Mouse (Mus musculus) forebrain, embryonic 12.5 days (tissue): Measurements from ENCODE around the gene Egln1. TPM values are rescaled to one million over a fixed set of nuclear protein-coding genes. Genes with fewer than 3 reads are reported as not detected.

Experiments
- ATAC-seq: fragments of 200-750 bp; cut with Nextera tagmentation; 2 replicates; pipeline ENCODE4 v1.8.0; 2017; ENCODE audit warnings: moderate TSS enrichment; ENCODE audit not compliant: low FRiP score
- H3K27ac ChIP-seq: fragments of 300-500 bp; sonication (generic); 2 replicates; pipeline ENCODE4 v1.5.1; 2016; ENCODE audit warnings: mild to moderate bottlenecking
- H3K27me3 ChIP-seq: fragments of 300-500 bp; sonication (generic); 2 replicates; pipeline ENCODE4 v1.6.1; 2016; ENCODE audit warnings: mild to moderate bottlenecking
- H3K36me3 ChIP-seq: fragments of 300-500 bp; sonication (generic); replicated peaks from 2 replicates; pipeline ENCODE4 v1.6.1; 2016; ENCODE audit warnings: mild to moderate bottlenecking
- H3K4me1 ChIP-seq: fragments of 300-500 bp; sonication (generic); 2 replicates; pipeline ENCODE4 v1.6.1; 2016
- H3K4me2 ChIP-seq: fragments of 300-500 bp; sonication (generic); 2 replicates; pipeline ENCODE4 v1.6.1; 2016; ENCODE audit warnings: mild to moderate bottlenecking, moderate library complexity
- H3K4me3 ChIP-seq: fragments of 300-500 bp; sonication (generic); replicated peaks from 2 replicates; pipeline ENCODE4 v1.5.1; 2016; ENCODE audit warnings: mild to moderate bottlenecking
- H3K9ac ChIP-seq: fragments of 300-500 bp; sonication (generic); 2 replicates; pipeline ENCODE4 v1.6.1; 2016; ENCODE audit warnings: mild to moderate bottlenecking
- H3K9me3 ChIP-seq: fragments of 300-500 bp; sonication (generic); 2 replicates; pipeline ENCODE4 v1.6.1; 2016
- WGBS: fragments of 180-500 bp; shearing (Covaris S2); methylation state at CpG from one replicate; pipeline ENCODE4 v1.1.7; 2016; 5-methylcytosine and 5-hydroxymethylcytosine counted together
- polyA plus RNA-seq: library from polyadenylated mRNA; unstranded; fragments of >200 nt; fragmentation: Nextera tagmentation; extraction: Ambion mirVana; gene quantifications from 2 replicates; pipeline ENCODE4 v1.2.1, GENCODE M21; 2016

The Egln1 gene
- polyA plus RNA-seq, 1 experiment from 2014 or later, result 20.0 TPM

- Histone ChIP-seq H3K4me3 (no peak overlapping the region), H3K36me3 (no peaks in the 10 kb centered on the region)
- WGBS, result 90% methylated on average over 5 of the region's 5 CpGs
These were observed 14.1 kb upstream of the Egln1 start for GRCm38 (mm10) chr8:124963246-124963645.

GRCm38 (mm10) chr8:124960226-124960880 is 11.2 kb upstream of the Egln1 start:
- Histone ChIP-seq H3K27ac (no peak overlapping the region), H3K4me1 (peaks cover 9% of the 10 kb centered on the region), H3K36me3 (no peaks in the 10 kb centered on the region), H3K9ac (no peak overlapping the region), H3K4me3 (no peak overlapping the region), H3K27me3 (no peaks in the 10 kb centered on the region), H3K4me2 (no peak overlapping the region), H3K9me3 (no peaks in the 10 kb centered on the region)
- no peak for ATAC-seq
- WGBS, result 21% methylated on average over 8 of the region's 8 CpGs

More at GRCm38 (mm10) chr8:124963246-124963645, 14.1 kb upstream of the Egln1 start:
- H3K27ac ChIP-seq, result no peak overlapping the region
- H3K9ac ChIP-seq, result no peak overlapping the region
- H3K27me3 ChIP-seq, result no peaks in the 10 kb centered on the region
- H3K4me1 ChIP-seq, result peaks cover 9% of the 10 kb centered on the region
- no peak for ATAC-seq
- no peak overlapping the region for H3K4me2 ChIP-seq
- H3K9me3 ChIP-seq, result no peaks in the 10 kb centered on the region

DNA sequence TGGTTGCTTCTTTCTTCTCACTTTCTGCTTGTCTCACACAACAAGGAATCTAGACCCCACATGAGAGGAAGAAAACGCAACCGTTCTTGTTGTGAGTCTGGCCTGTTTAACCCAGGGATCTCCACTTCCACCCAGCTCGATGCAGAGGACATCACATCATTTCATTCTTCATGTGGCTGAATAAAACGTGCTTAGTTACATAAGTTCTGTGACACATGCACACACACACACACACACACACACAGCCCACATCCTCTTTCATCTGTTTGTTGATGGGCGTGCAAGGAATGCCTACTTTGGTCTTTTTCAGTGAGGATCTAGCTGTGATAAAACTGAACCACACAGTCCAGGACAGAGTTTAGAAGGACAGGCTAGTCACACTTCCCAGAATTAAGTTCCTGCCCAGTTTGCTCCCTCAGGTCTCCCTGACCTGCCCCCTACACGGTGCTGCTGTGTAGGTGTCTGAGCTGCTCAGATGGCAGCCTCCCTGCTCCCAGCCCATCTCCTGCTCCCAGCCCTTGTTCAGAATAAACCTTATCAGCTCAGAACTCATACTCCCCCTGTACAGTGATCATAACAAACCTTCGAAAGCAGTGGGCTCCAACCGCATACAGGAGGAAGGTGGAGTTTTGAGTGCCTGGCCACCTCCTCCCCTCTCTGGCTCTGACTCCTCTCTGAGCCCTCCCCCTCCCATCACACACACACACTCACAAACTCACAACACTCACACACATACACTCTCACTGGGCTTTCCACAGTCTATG is 10.5 kb upstream of the Egln1 start:
- H3K4me1 ChIP-seq, result peaks cover 9% of the 10 kb centered on the region
- H3K36me3 ChIP-seq, result no peaks in the 10 kb centered on the region
- no peak overlapping the region for H3K27ac ChIP-seq
- no peaks in the 10 kb centered on the region for H3K9me3 ChIP-seq
- 72% methylated on average over 8 of the region's 8 CpGs for WGBS
- no peaks in the 10 kb centered on the region for H3K27me3 ChIP-seq
- ATAC-seq, result no peak
- no peak overlapping the region for H3K4me3 ChIP-seq
- H3K4me2 ChIP-seq, result no peak overlapping the region
- H3K9ac ChIP-seq, result no peak overlapping the region

DNA sequence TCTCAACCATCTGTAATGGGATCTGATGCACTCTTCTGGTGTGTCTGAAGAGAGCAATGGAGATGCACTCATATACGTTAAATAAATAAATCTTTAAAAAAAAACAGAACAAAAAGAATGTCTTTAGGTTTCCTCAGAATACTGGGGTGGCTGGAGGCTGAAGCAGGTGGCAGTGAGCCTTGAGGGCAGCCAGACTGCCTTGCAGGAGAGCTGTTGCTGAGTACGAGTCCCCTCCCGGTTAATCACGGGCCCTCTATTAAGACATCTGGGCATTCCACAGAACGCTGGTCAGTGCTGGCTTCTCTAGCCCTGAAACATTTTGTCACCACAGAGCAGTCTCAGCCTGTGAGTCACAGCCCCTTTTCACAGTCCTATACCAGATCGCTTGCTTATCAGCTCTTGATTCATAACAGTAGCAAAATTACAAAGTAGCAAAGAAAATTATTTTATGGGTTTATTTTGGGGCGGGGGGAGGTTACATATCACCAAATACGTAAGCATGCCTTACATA is 5.5 kb upstream of the Egln1 start:
- ATAC-seq, result no peak
- no peak overlapping the region for H3K4me3 ChIP-seq
- 80% methylated on average over 8 of the region's 8 CpGs for WGBS
- peaks cover 12% of the 10 kb centered on the region for H3K4me1 ChIP-seq
- no peaks in the 10 kb centered on the region for H3K36me3 ChIP-seq
- no peak overlapping the region for H3K9ac ChIP-seq
- H3K9me3 ChIP-seq, result no peaks in the 10 kb centered on the region
- H3K27me3 ChIP-seq, result no peaks in the 10 kb centered on the region
- no peak overlapping the region for H3K27ac ChIP-seq
- no peak overlapping the region for H3K4me2 ChIP-seq

DNA sequence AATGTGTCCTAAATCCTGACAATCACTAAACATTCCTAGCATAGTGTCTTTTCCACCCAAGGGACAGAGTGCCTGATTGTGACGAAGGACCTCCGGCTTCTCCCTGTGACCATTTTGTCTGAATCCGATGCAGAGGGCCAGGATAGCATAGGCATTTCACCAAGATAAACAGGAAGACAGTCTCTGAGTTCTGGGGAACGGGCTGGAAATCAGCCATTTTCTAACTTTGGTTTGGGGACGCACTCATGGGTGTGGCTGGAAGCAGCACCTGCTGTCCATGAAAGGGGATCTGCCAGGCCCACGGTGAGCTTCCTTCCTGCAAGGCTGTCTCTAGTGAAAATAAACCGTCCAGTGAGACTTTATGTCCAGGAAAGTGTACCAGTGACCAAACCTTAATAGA is 4.1 kb upstream of the Egln1 start:
- no peaks in the 10 kb centered on the region for H3K36me3 ChIP-seq
- no peaks in the 10 kb centered on the region for H3K9me3 ChIP-seq
- H3K4me1 ChIP-seq, result peaks cover 11% of the 10 kb centered on the region
- WGBS, result 86% methylated on average over 7 of the region's 7 CpGs
- no peaks in the 10 kb centered on the region for H3K27me3 ChIP-seq
- no peak overlapping the region for H3K27ac ChIP-seq
- no peak overlapping the region for H3K4me2 ChIP-seq
- H3K9ac ChIP-seq, result no peak overlapping the region
- H3K4me3 ChIP-seq, result no peak overlapping the region
- ATAC-seq, result no peak

GRCm38 (mm10) chr8:124950865-124951264 is 1.7 kb upstream of the Egln1 start:
- Histone ChIP-seq H3K4me1 (peaks cover 25% of the 10 kb centered on the region), H3K27me3 (no peaks in the 10 kb centered on the region), H3K36me3 (no peaks in the 10 kb centered on the region), H3K4me2 (peak overlapping the region; percentile 85), H3K9me3 (no peaks in the 10 kb centered on the region), H3K9ac (peak overlapping the region; percentile 94; the same call in 1 of the 2 replicates), H3K27ac (no peak overlapping the region), H3K4me3 (peak overlapping the region; percentile 89)
- no peak for ATAC-seq
- 75% methylated on average over 2 of the region's 2 CpGs for WGBS

DNA sequence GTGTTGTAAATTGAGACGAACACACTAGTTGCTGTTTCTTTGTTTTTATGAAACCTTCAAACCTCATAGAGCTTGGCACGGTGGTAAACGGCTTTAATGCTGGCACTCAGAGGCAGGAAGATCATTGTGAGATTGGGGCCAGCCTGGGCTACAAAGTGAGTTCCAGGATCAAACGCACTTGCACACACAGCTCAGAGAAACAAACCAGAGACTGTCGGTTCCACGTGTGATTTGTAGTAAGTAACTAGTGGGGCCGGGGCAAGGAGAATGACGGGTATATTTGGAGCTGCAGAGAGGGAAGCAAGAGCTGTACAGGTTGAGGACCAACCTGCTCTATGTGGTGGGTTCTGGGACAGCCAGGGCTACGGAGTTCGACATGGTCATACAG is 939 bp upstream of the Egln1 start:
- ATAC-seq, result no peak
- Histone ChIP-seq H3K27me3 (no peaks in the 10 kb centered on the region), H3K9me3 (no peaks in the 10 kb centered on the region), H3K27ac (peak overlapping the region; percentile 98), H3K4me2 (peak overlapping the region; percentile 85), H3K36me3 (no peaks in the 10 kb centered on the region), H3K4me1 (peaks cover 33% of the 10 kb centered on the region), H3K9ac (peak overlapping the region; percentile 94), H3K4me3 (peak overlapping the region; percentile 89)
- WGBS, result 32% methylated on average over 10 of the region's 10 CpGs

DNA sequence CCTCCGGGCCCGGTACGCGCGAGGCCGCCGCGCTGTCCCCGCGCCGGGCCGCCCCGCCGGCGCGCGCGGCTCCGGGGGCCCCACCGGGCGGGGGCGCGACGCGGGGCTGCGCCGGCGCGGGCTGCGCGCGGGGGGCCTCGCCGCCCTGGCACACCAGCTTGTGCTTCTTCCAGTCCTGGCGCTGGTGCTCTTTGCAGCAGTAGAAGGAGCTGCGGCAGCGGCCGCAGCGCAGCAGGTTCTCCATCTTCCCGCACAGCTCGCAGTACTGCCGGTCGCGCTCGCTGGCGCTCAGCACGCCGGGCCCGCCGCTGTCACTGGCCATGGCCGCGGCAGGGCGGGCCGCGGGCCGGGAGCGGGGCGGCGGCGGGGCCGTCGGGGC is 402 bp downstream of the Egln1 start:
- Histone ChIP-seq H3K36me3 (peaks cover 9% of the 10 kb centered on the region), H3K4me1 (peaks cover 43% of the 10 kb centered on the region), H3K9ac (peak overlapping the region; percentile 94), H3K27ac (peak overlapping the region; percentile 98), H3K4me2 (peak overlapping the region; percentile 85), H3K9me3 (no peaks in the 10 kb centered on the region), H3K27me3 (no peaks in the 10 kb centered on the region), H3K4me3 (peak overlapping the region; percentile 89)
- peak; percentile 3; the same call in 1 of the 2 replicates for ATAC-seq
- 2% methylated on average over 45 of the region's 62 CpGs for WGBS

- H3K27me3 ChIP-seq, result no peaks in the 10 kb centered on the region
- peaks cover 46% of the 10 kb centered on the region for H3K4me1 ChIP-seq
- H3K36me3 ChIP-seq, result peaks cover 9% of the 10 kb centered on the region
- WGBS, result under 1% methylated on average over 67 of the region's 67 CpGs
- H3K4me2 ChIP-seq, result peak overlapping the region; percentile 85
- peak overlapping the region; percentile 89 for H3K4me3 ChIP-seq
- H3K9me3 ChIP-seq, result no peaks in the 10 kb centered on the region
- peak overlapping the region; percentile 98 for H3K27ac ChIP-seq
- peak; percentile 52 for ATAC-seq
- peak overlapping the region; percentile 94 for H3K9ac ChIP-seq
These were observed 1.0 kb downstream of the Egln1 start for GRCm38 (mm10) chr8:124947865-124948732.

GRCm38 (mm10) chr8:124944406-124944805 is 4.7 kb downstream of the Egln1 start:
- Histone ChIP-seq H3K9me3 (no peaks in the 10 kb centered on the region), H3K4me2 (no peak overlapping the region), H3K27ac (no peak overlapping the region), H3K4me3 (no peak overlapping the region), H3K4me1 (peaks cover 36% of the 10 kb centered on the region), H3K36me3 (peaks cover 18% of the 10 kb centered on the region), H3K9ac (no peak overlapping the region), H3K27me3 (no peaks in the 10 kb centered on the region)
- ATAC-seq, result no peak
- WGBS, result 73% methylated on average over 7 of the region's 7 CpGs

GRCm38 (mm10) chr8:124943801-124944200 is 5.3 kb downstream of the Egln1 start:
- no peak overlapping the region for H3K9ac ChIP-seq
- 91% methylated on average over 6 of the region's 6 CpGs for WGBS
- no peak overlapping the region for H3K4me2 ChIP-seq
- H3K27me3 ChIP-seq, result no peaks in the 10 kb centered on the region
- H3K9me3 ChIP-seq, result no peaks in the 10 kb centered on the region
- H3K36me3 ChIP-seq, result peaks cover 23% of the 10 kb centered on the region
- H3K4me1 ChIP-seq, result peaks cover 36% of the 10 kb centered on the region
- 0 out of 2 replicates have a peak overlapping the region, but pooled peaks have one; percentile 1 for H3K27ac ChIP-seq
- H3K4me3 ChIP-seq, result no peak overlapping the region
- no peak for ATAC-seq

- Histone ChIP-seq H3K27me3 (no peaks in the 10 kb centered on the region), H3K27ac (no peak overlapping the region), H3K4me1 (no peaks in the 10 kb centered on the region), H3K4me2 (no peak overlapping the region), H3K9ac (no peak overlapping the region), H3K9me3 (no peaks in the 10 kb centered on the region), H3K36me3 (peaks cover 23% of the 10 kb centered on the region), H3K4me3 (no peak overlapping the region)
- 92% methylated on average over 4 of the region's 4 CpGs for WGBS
- no peak for ATAC-seq
These were observed 11.8 kb downstream of the Egln1 start for GRCm38 (mm10) chr8:124937293-124937692.
